Mouse (Mus musculus) neural tube, embryonic 13.5 days (tissue): Measurements from ENCODE around the gene Gm20388. TPM values are rescaled to one million over a fixed set of nuclear protein-coding genes. Genes with fewer than 3 reads are reported as not detected.

ENCODE experiments used
- ATAC-seq: fragments of 200-750 bp; cut with Nextera tagmentation; 2 replicates; pipeline ENCODE4 v1.8.0; 2017; ENCODE audit warnings: low read depth, mild to moderate bottlenecking, moderate TSS enrichment, moderate library complexity
- H3K27ac ChIP-seq: fragments of 300-500 bp; sonication (generic); replicated peaks from 2 replicates; pipeline ENCODE4 v1.5.1; 2015; ENCODE audit warnings: moderate library complexity, mild to moderate bottlenecking, inconsistent platforms
- H3K27me3 ChIP-seq: fragments of 300-500 bp; sonication (generic); 2 replicates; pipeline ENCODE4 v1.6.1; 2015; ENCODE audit warnings: mild to moderate bottlenecking, inconsistent platforms
- H3K36me3 ChIP-seq: fragments of 300-500 bp; sonication (generic); 2 replicates; pipeline ENCODE4 v1.6.1; 2015; ENCODE audit warnings: mild to moderate bottlenecking, inconsistent platforms
- H3K4me1 ChIP-seq: fragments of 300-500 bp; sonication (generic); replicated peaks from 2 replicates; pipeline ENCODE4 v1.6.1; 2015; ENCODE audit warnings: inconsistent platforms
- H3K4me2 ChIP-seq: fragments of 300-500 bp; sonication (generic); 2 replicates; pipeline ENCODE4 v1.6.1; 2015; ENCODE audit warnings: inconsistent platforms, mild to moderate bottlenecking, moderate library complexity
- H3K4me3 ChIP-seq: fragments of 300-500 bp; sonication (generic); 2 replicates; pipeline ENCODE4 v1.5.1; 2015; ENCODE audit warnings: mild to moderate bottlenecking, inconsistent platforms
- H3K9ac ChIP-seq: fragments of 300-500 bp; sonication (generic); 2 replicates; pipeline ENCODE4 v1.6.1; 2015; ENCODE audit warnings: moderate library complexity, mild to moderate bottlenecking, inconsistent platforms
- H3K9me3 ChIP-seq: fragments of 300-500 bp; sonication (generic); 2 replicates; pipeline ENCODE4 v1.6.1; 2016; ENCODE audit warnings: inconsistent platforms
- WGBS: fragments of 180-500 bp; shearing (Covaris S2); methylation state at CpG from one replicate; pipeline ENCODE4 v1.1.7; 2015; 5-methylcytosine and 5-hydroxymethylcytosine counted together
- polyA plus RNA-seq: library from polyadenylated mRNA; unstranded; fragments of >200 nt; fragmentation: Nextera tagmentation; extraction: Ambion mirVana; gene quantifications from 2 replicates; pipeline ENCODE4 v1.2.1, GENCODE M21; 2015

Gene Gm20388
- polyA plus RNA-seq, 1 experiment from 2014 or later: 0.27 TPM

- H3K27ac ChIP-seq: peak within 1 kb of the TSS; percentile 90
- H3K4me3 ChIP-seq: peak within 1 kb of the TSS; percentile 91
- peaks cover 26% of the 10 kb centered on the region for H3K36me3 ChIP-seq
- ATAC-seq: peak; percentile 95
- WGBS: 1% methylated on average over 75 of the region's 75 CpGs
- H3K9me3 ChIP-seq: no peaks in the 10 kb centered on the region
- peaks cover 20% of the 10 kb centered on the region for H3K4me1 ChIP-seq
- H3K9ac ChIP-seq: peak within 1 kb of the TSS; percentile 93
- H3K27me3 ChIP-seq: peaks cover 28% of the 10 kb centered on the region
- peak within 1 kb of the TSS; percentile 93 for H3K4me2 ChIP-seq
Observed at GRCm38 (mm10) chr8:121107668-121108656, 1197.3 kb downstream of the Gm20388 start, which contains the start of gene Mthfsd. Gene Mthfsd, minus strand, starts transcription at chr8:121108392.

- no peak for ATAC-seq
- Histone ChIP-seq H3K9me3 (no peaks in the 10 kb centered on the region), H3K4me1 (peaks cover 20% of the 10 kb centered on the region), H3K27me3 (peaks cover 32% of the 10 kb centered on the region), H3K9ac (peak overlapping the region; percentile 93), H3K27ac (peak overlapping the region; percentile 90; the same call in 1 of the 2 replicates), H3K4me2 (peak overlapping the region; percentile 93), H3K36me3 (peaks cover 19% of the 10 kb centered on the region), H3K4me3 (peak overlapping the region; percentile 91)
- 17% methylated on average over 5 of the region's 5 CpGs for WGBS
Observed at GRCm38 (mm10) chr8:121108657-121109056, 1198.0 kb downstream of the Gm20388 start.

GRCm38 (mm10) chr8:121111145-121111907 is 1200.7 kb downstream of the Gm20388 start:
- 60% methylated on average over 7 of the region's 7 CpGs for WGBS
- Histone ChIP-seq H3K27me3 (peaks cover 59% of the 10 kb centered on the region), H3K9me3 (no peaks in the 10 kb centered on the region), H3K9ac (no peak overlapping the region), H3K36me3 (no peaks in the 10 kb centered on the region), H3K4me3 (no peak overlapping the region), H3K27ac (no peak overlapping the region), H3K4me1 (peaks cover 23% of the 10 kb centered on the region), H3K4me2 (no peak overlapping the region)
- no peak for ATAC-seq

GRCm38 (mm10) chr8:121113261-121113660 is 1202.6 kb downstream of the Gm20388 start:
- Histone ChIP-seq H3K36me3 (no peaks in the 10 kb centered on the region), H3K27ac (no peak overlapping the region), H3K9me3 (no peaks in the 10 kb centered on the region), H3K4me2 (peak overlapping the region; percentile 24; the same call in 1 of the 2 replicates), H3K27me3 (peaks cover 78% of the 10 kb centered on the region), H3K4me3 (no peak overlapping the region), H3K4me1 (peaks cover 23% of the 10 kb centered on the region), H3K9ac (no peak overlapping the region)
- ATAC-seq: 0 out of 2 replicates have a peak, but pooled peaks have one; percentile 15
- WGBS: under 1% methylated on average over 21 of the region's 21 CpGs

- under 1% methylated on average over 25 of the region's 25 CpGs for WGBS
- Histone ChIP-seq H3K27ac (no peak overlapping the region), H3K4me3 (peak overlapping the region; percentile 18; the same call in 1 of the 2 replicates), H3K9ac (0 out of 2 replicates have a peak overlapping the region, but pooled peaks have one; percentile 31), H3K4me2 (peak overlapping the region; percentile 37), H3K4me1 (peaks cover 18% of the 10 kb centered on the region), H3K36me3 (no peaks in the 10 kb centered on the region), H3K9me3 (no peaks in the 10 kb centered on the region), H3K27me3 (peaks cover 96% of the 10 kb centered on the region)
- ATAC-seq: no peak
Observed at GRCm38 (mm10) chr8:121115136-121115535, 1204.5 kb downstream of the Gm20388 start.

- peaks cover 18% of the 10 kb centered on the region for H3K4me1 ChIP-seq
- H3K4me2 ChIP-seq: peak within 1 kb of the TSS; percentile 59
- 0 out of 2 replicates have a peak, but pooled peaks have one; percentile 41 for ATAC-seq
- peak within 1 kb of the TSS; percentile 41 for H3K4me3 ChIP-seq
- H3K27me3 ChIP-seq: peaks cover 97% of the 10 kb centered on the region
- no peaks in the 10 kb centered on the region for H3K36me3 ChIP-seq
- peak within 1 kb of the TSS; percentile 61 for H3K9ac ChIP-seq
- peak within 1 kb of the TSS; percentile 73 for H3K27ac ChIP-seq
- no peaks in the 10 kb centered on the region for H3K9me3 ChIP-seq
- under 1% methylated on average over 25 of the region's 25 CpGs for WGBS
Observed at GRCm38 (mm10) chr8:121115948-121116347, 1205.3 kb downstream of the Gm20388 start, which contains the start of gene Foxc2. Gene Foxc2, plus strand, starts transcription at chr8:121116171.

- H3K4me2 ChIP-seq: peak overlapping the region; percentile 59
- peak overlapping the region; percentile 73 for H3K27ac ChIP-seq
- no peak for ATAC-seq
- H3K9me3 ChIP-seq: no peaks in the 10 kb centered on the region
- H3K36me3 ChIP-seq: no peaks in the 10 kb centered on the region
- H3K27me3 ChIP-seq: peaks cover 97% of the 10 kb centered on the region
- peak overlapping the region; percentile 61 for H3K9ac ChIP-seq
- H3K4me1 ChIP-seq: peaks cover 18% of the 10 kb centered on the region
- under 1% methylated on average over 55 of the region's 55 CpGs for WGBS
- peak overlapping the region; percentile 41 for H3K4me3 ChIP-seq
Observed at GRCm38 (mm10) chr8:121116591-121117185, 1206.0 kb downstream of the Gm20388 start.

- under 1% methylated on average over 62 of the region's 62 CpGs for WGBS
- ATAC-seq: no peak
- peak overlapping the region; percentile 61 for H3K9ac ChIP-seq
Observed at GRCm38 (mm10) chr8:121117186-121117651, 1206.6 kb downstream of the Gm20388 start.

GRCm38 (mm10) chr8:121117906-121118305 is 1207.3 kb downstream of the Gm20388 start:
- peak overlapping the region; percentile 59 for H3K4me2 ChIP-seq
- H3K9me3 ChIP-seq: no peaks in the 10 kb centered on the region
- peak overlapping the region; percentile 61 for H3K9ac ChIP-seq
- ATAC-seq: no peak
- H3K36me3 ChIP-seq: no peaks in the 10 kb centered on the region
- H3K27ac ChIP-seq: peak overlapping the region; percentile 73
- H3K4me3 ChIP-seq: peak overlapping the region; percentile 41
- peaks cover 97% of the 10 kb centered on the region for H3K27me3 ChIP-seq
- WGBS: under 1% methylated on average over 28 of the region's 28 CpGs
- H3K4me1 ChIP-seq: peaks cover 18% of the 10 kb centered on the region

More at GRCm38 (mm10) chr8:121117186-121117651, 1206.6 kb downstream of the Gm20388 start:
- H3K4me3 ChIP-seq: peak overlapping the region; percentile 41
- H3K36me3 ChIP-seq: no peaks in the 10 kb centered on the region
- H3K9me3 ChIP-seq: no peaks in the 10 kb centered on the region
- peaks cover 18% of the 10 kb centered on the region for H3K4me1 ChIP-seq
- peak overlapping the region; percentile 73 for H3K27ac ChIP-seq
- H3K27me3 ChIP-seq: peaks cover 97% of the 10 kb centered on the region
- H3K4me2 ChIP-seq: peak overlapping the region; percentile 59

- WGBS: 2% methylated on average over 18 of the region's 18 CpGs
- no peaks in the 10 kb centered on the region for H3K9me3 ChIP-seq
- H3K4me2 ChIP-seq: peak overlapping the region; percentile 36
- peak overlapping the region; percentile 41 for H3K4me3 ChIP-seq
- no peak overlapping the region for H3K27ac ChIP-seq
- H3K4me1 ChIP-seq: peaks cover 18% of the 10 kb centered on the region
- H3K36me3 ChIP-seq: no peaks in the 10 kb centered on the region
- H3K9ac ChIP-seq: peak overlapping the region; percentile 56; the same call in 1 of the 2 replicates
- no peak for ATAC-seq
- peaks cover 100% of the 10 kb centered on the region for H3K27me3 ChIP-seq
Observed at GRCm38 (mm10) chr8:121118634-121119420, 1208.2 kb downstream of the Gm20388 start.
